Mouse (Mus musculus) MEL (cell line): ENCODE measurements around the gene Zfp985.

ENCODE experiments used
- CHD2 ChIP-seq: IDR thresholded peaks from 2 replicates; pipeline ENCODE4 v1.6.1; 2011; ENCODE audit warnings: low read length, improper control_type of control experiment
- CTCF ChIP-seq, 3 experiments: IDR thresholded peaks in 2 of 3; conservative IDR thresholded peaks in 1 of 3; 2 replicates each; pipeline ENCODE4 v1.5.1; 2011 to 2012; ENCODE audit warnings: low read length in 3 of 3, low read depth in 2 of 3, mild to moderate bottlenecking in 2 of 3, improper control_type of control experiment in 1 of 3, inconsistent platforms in 1 of 3, mixed read lengths in 1 of 3, moderate library complexity in 1 of 3; ENCODE audit not compliant: control insufficient read depth in 1 of 3, insufficient read depth in 1 of 3, poor library complexity in 1 of 3, severe bottlenecking in 1 of 3
- E2F4 ChIP-seq: IDR thresholded peaks from 2 replicates; pipeline ENCODE4 v1.6.1; 2011; ENCODE audit warnings: low read depth, low read length, improper control_type of control experiment, borderline replicate concordance
- EP300 ChIP-seq, 2 experiments: IDR thresholded peaks; 2 replicates each; pipeline ENCODE4 v1.6.1; 2011; ENCODE audit warnings: improper control_type of control experiment in 2 of 2, low read length in 2 of 2, low read depth in 1 of 2, mild to moderate bottlenecking in 1 of 2
- JUND ChIP-seq: IDR thresholded peaks from 2 replicates; pipeline ENCODE4 v1.6.1; 2011; ENCODE audit warnings: low read depth, mild to moderate bottlenecking, improper control_type of control experiment, low read length
- MAZ ChIP-seq: IDR thresholded peaks from 2 replicates; pipeline ENCODE4 v1.6.1; 2012; ENCODE audit warnings: low read depth, mild to moderate bottlenecking, inconsistent platforms, low read length, improper control_type of control experiment
- POLR2A ChIP-seq, 2 experiments: IDR thresholded peaks; 2 replicates each; pipeline ENCODE4 v1.6.1; 2011 to 2012; ENCODE audit warnings: low read length in 2 of 2, mild to moderate bottlenecking in 2 of 2, control low read depth in 1 of 2, improper control_type of control experiment in 1 of 2, low read depth in 1 of 2, moderate library complexity in 1 of 2; ENCODE audit not compliant: control insufficient read depth in 1 of 2, insufficient read depth in 1 of 2, poor library complexity in 1 of 2
- POLR2AphosphoS5 ChIP-seq: IDR thresholded peaks from 2 replicates; pipeline ENCODE4 v1.6.1; 2012; ENCODE audit warnings: low read depth, borderline replicate concordance, mild to moderate bottlenecking, inconsistent platforms, low read length, moderate library complexity, mixed read lengths
- TCF12 ChIP-seq: IDR thresholded peaks from 2 replicates; pipeline ENCODE4 v1.6.1; 2014; ENCODE audit warnings: low read depth, mild to moderate bottlenecking, inconsistent platforms, low read length, improper control_type of control experiment, moderate library complexity
- ZC3H11A ChIP-seq: IDR thresholded peaks from 2 replicates; pipeline ENCODE4 v1.6.1; 2012; ENCODE audit warnings: low read depth, mild to moderate bottlenecking, inconsistent platforms, low read length, improper control_type of control experiment

GRCm38 (mm10) chr4:147541105-147541504 lies 12.0 kb upstream of the Zfp985 start:
- TF ChIP-seq POLR2AphosphoS5 = no peak
- no peak for TF ChIP-seq TCF12
- TF ChIP-seq POLR2A (IDR thresholded peaks at IDR 0.05; ENCODE audit: control insufficient read depth in 1 of 2, insufficient read depth in 1 of 2, low read depth in 1 of 2, low read length in 2 of 2, poor library complexity in 1 of 2) = no peak
- no peak for TF ChIP-seq ZC3H11A
- TF ChIP-seq CTCF (IDR thresholded peaks at IDR 0.05 in 2 of 3, conservative IDR thresholded peaks at IDR 0.05 in 1 of 3; ENCODE audit: control insufficient read depth in 1 of 3, insufficient read depth in 1 of 3, low read depth in 2 of 3, low read length in 3 of 3, poor library complexity in 1 of 3, severe bottlenecking in 1 of 3) = no peak
- TF ChIP-seq E2F4 = no peak
- TF ChIP-seq JUND = no peak
- no peak for TF ChIP-seq MAZ
- TF ChIP-seq EP300 (IDR thresholded peaks at IDR 0.05; ENCODE audit: low read depth in 1 of 2, low read length in 2 of 2) = no peak
- no peak for TF ChIP-seq CHD2
